In genomic region chr9:23380171-23380835, GRCm38 (mm10) we compare ENCODE assay signal across 19 mouse cellular contexts.
DNase-seq lines count a peak whose midpoint lies in the region; ATAC-seq and TF ChIP-seq lines count a peak whose summit lies in the region.
"Had no signal": no experiment of that assay in that cellular context is flagged by ENCODE, and none has a peak within 500 bp of the region (broad histone marks: within the 10 kb centered on the region; RNA-seq: fewer than 3 reads in every experiment).

No protein-coding gene starts in this region.

- H3K9me3 ChIP-seq in hindbrain, embryonic 10.5 days, result no peaks in the 10 kb centered on the region
- no peaks in the 10 kb centered on the region for H3K9me3 ChIP-seq in hindbrain, postnatal 0 days (ENCODE audit: low read length)
- H3K9me3 ChIP-seq in CH12.LX (replicated peaks; ENCODE audit: low read length), result no peaks in the 10 kb centered on the region
- H3K9me3 ChIP-seq in forebrain, embryonic 13.5 days (replicated peaks), result no peaks in the 10 kb centered on the region
- H3K9me3 ChIP-seq: embryonic facial prominence, embryonic 12.5 days; heart, embryonic 12.5 days; limb, embryonic 15.5 days had no signal

- peaks cover 44% of the 10 kb centered on the region for H3K4me1 ChIP-seq in hindbrain, embryonic 10.5 days (replicated peaks)
- peaks cover 7% of the 10 kb centered on the region; the same call in 1 of the 2 replicates for H3K4me1 ChIP-seq in hindbrain, postnatal 0 days (ENCODE audit: insufficient read depth, low read length)
- H3K4me1 ChIP-seq in CH12.LX (ENCODE audit: control insufficient read depth in 1 of 2, insufficient read depth in 2 of 2), result peaks cover 13 to 62% of the 10 kb centered on the region in 2 experiments; a peak in 3 of 4 replicates
- H3K4me1 ChIP-seq in forebrain, embryonic 13.5 days, result peaks cover 65% of the 10 kb centered on the region

- no peak for TF ChIP-seq POLR2A in CH12.LX (IDR thresholded peaks at IDR 0.05; ENCODE audit: low read depth, low read length)

- no peak overlapping the region for H3K4me3 ChIP-seq in hindbrain, embryonic 10.5 days
- no peak overlapping the region for H3K4me3 ChIP-seq in hindbrain, postnatal 0 days (ENCODE audit: low read length)
- H3K4me3 ChIP-seq in C2C12 (ENCODE audit: insufficient read depth, poor library complexity, severe bottlenecking) (no peak overlapping the region), CH12.LX (replicated peaks in 1 of 3; ENCODE audit: low read depth in 2 of 3, low read length in 2 of 3, poor library complexity in 1 of 3) (no peak overlapping the region)
- H3K4me3 ChIP-seq in forebrain, embryonic 13.5 days, result no peak overlapping the region
- H3K4me3 ChIP-seq: embryonic facial prominence, embryonic 12.5 days; gastrocnemius, adult 2 months; heart, embryonic 12.5 days; limb, embryonic 15.5 days had no signal

- H3K27me3 ChIP-seq in hindbrain, embryonic 10.5 days (ENCODE audit: insufficient read depth, poor library complexity, severe bottlenecking), result no peaks in the 10 kb centered on the region
- no peaks in the 10 kb centered on the region for H3K27me3 ChIP-seq in hindbrain, postnatal 0 days (ENCODE audit: insufficient read depth, low read length)
- H3K27me3 ChIP-seq in C2C12 (ENCODE audit: control insufficient read depth, insufficient read depth, insufficient read length) (no peaks in the 10 kb centered on the region), CH12.LX (replicated peaks) (no peaks in the 10 kb centered on the region)
- H3K27me3 ChIP-seq in forebrain, embryonic 13.5 days, result no peaks in the 10 kb centered on the region
- H3K27me3 ChIP-seq: embryonic facial prominence, embryonic 12.5 days; heart, embryonic 12.5 days; limb, embryonic 15.5 days had no signal

- H3ac ChIP-seq in C2C12 (ENCODE audit: control insufficient read depth, insufficient read length, low read depth), result no peak overlapping the region

- H3K79me2 ChIP-seq in C2C12 (ENCODE audit: control insufficient read depth, insufficient read depth) (no peaks in the 10 kb centered on the region), CH12.LX (replicated peaks; ENCODE audit: control insufficient read depth, extremely low read depth, insufficient read depth, poor library complexity, severe bottlenecking) (no peaks in the 10 kb centered on the region)

- TF ChIP-seq RAD21 in CH12.LX (IDR thresholded peaks at IDR 0.05; ENCODE audit: low read depth, low read length), result no peak

- no peaks in the 10 kb centered on the region for H3K79me3 ChIP-seq in C2C12 (ENCODE audit: low read depth)

- no peak overlapping the region for H3K4me2 ChIP-seq in hindbrain, postnatal 0 days (ENCODE audit: low read depth, low read length)
- H3K4me2 ChIP-seq in CH12.LX (ENCODE audit: insufficient read depth, low read depth, poor library complexity, severe bottlenecking), result peak overlapping the region; percentile 89
- no peak overlapping the region for H3K4me2 ChIP-seq in forebrain, embryonic 13.5 days
- H3K4me2 ChIP-seq: embryonic facial prominence, embryonic 12.5 days; heart, embryonic 12.5 days; limb, embryonic 15.5 days had no signal

- ATAC-seq in hindbrain, postnatal 0 days, result no peak
- ATAC-seq in forebrain, embryonic 13.5 days, result no peak
- ATAC-seq: CD4-positive, CD25-positive, alpha-beta regulatory T cell, adult 4 months had no signal

- in situ Hi-C loops in CH12.LX (cut with MboI; ENCODE audit: low pct_ligation_motif_present, low pct_unique_long_range_greater_than_20kb, low sequenced_read_pairs), result no loop called here

- 48% methylated on average over 5 of the region's 5 CpGs for WGBS in hindbrain, embryonic 10.5 days
- WGBS in hindbrain, postnatal 0 days, result 40% methylated on average over 5 of the region's 5 CpGs
- 12% methylated on average over 5 of the region's 5 CpGs for WGBS in forebrain, embryonic 13.5 days

- H3K9ac ChIP-seq in hindbrain, postnatal 0 days (replicated peaks; ENCODE audit: low read length), result no peak overlapping the region
- H3K9ac ChIP-seq in CH12.LX (ENCODE audit: insufficient read depth, low read depth), result peak overlapping the region; percentile 21; the same call in 1 of the 2 replicates
- no peak overlapping the region for H3K9ac ChIP-seq in forebrain, embryonic 13.5 days
- H3K9ac ChIP-seq: embryonic facial prominence, embryonic 12.5 days; heart, embryonic 12.5 days; limb, embryonic 15.5 days had no signal

- TF ChIP-seq CTCF in hindbrain, postnatal 0 days (IDR thresholded peaks at IDR 0.05; ENCODE audit: low read depth), result no peak
- TF ChIP-seq CTCF in C2C12 (IDR thresholded peaks at IDR 0.05; ENCODE audit: control insufficient read depth, insufficient read depth, insufficient read length), result no peak
- no peak for TF ChIP-seq CTCF in CH12.LX (conservative IDR thresholded peaks at IDR 0.05 in 1 of 2, IDR thresholded peaks at IDR 0.05 in 1 of 2; ENCODE audit: low read depth in 2 of 2, low read length in 2 of 2)

- H3K27ac ChIP-seq in hindbrain, embryonic 10.5 days, result peak overlapping the region; percentile 83
- H3K27ac ChIP-seq in hindbrain, postnatal 0 days, result no peak overlapping the region
- H3K27ac ChIP-seq in CH12.LX (ENCODE audit: insufficient read depth, low read depth), result peak overlapping the region; percentile 52
- peak overlapping the region; percentile 92 for H3K27ac ChIP-seq in forebrain, embryonic 13.5 days
- H3K27ac ChIP-seq: embryonic facial prominence, embryonic 12.5 days; gastrocnemius, adult 2 months; limb, embryonic 15.5 days had no signal

- DNase-seq in hindbrain, embryonic 10.5 days (ENCODE audit: low spot score), result peak; percentile 20
- no peak for DNase-seq in hindbrain, postnatal 0 days (ENCODE audit: low spot score)
- peak; percentile 57 for DNase-seq in CH12.LX (ENCODE audit: extremely low read depth)
- no peak for DNase-seq in frontal cortex, postnatal 10 days (ENCODE audit: low spot score in 2 of 2)
- no peak for DNase-seq in gastrocnemius, adult 8-10 months (ENCODE audit: low spot score in 2 of 2)
- DNase-seq: adrenal gland, adult 8-10 months; cerebellum, adult 11 months; cerebellum, postnatal 14 days; gastrocnemius, adult 2 months; kidney, adult 9 months; kidney, postnatal 36 days; lung, postnatal 10 days; thymus, postnatal 25 days had no signal

- dilution Hi-C loops in CH12.LX (cut with MboI; ENCODE audit: extremely low pct_ligation_motif_present, extremely low pct_unique_long_range_greater_than_20kb, low sequenced_read_pairs), result no loop called here

- H3K36me3 ChIP-seq in hindbrain, embryonic 10.5 days, result no peaks in the 10 kb centered on the region
- no peaks in the 10 kb centered on the region for H3K36me3 ChIP-seq in hindbrain, postnatal 0 days (ENCODE audit: insufficient read depth, low read length)
- no peaks in the 10 kb centered on the region for H3K36me3 ChIP-seq in C2C12 (ENCODE audit: control insufficient read depth, insufficient read depth)
- no peaks in the 10 kb centered on the region for H3K36me3 ChIP-seq in CH12.LX (replicated peaks in 1 of 2; ENCODE audit: control insufficient read depth in 1 of 2, insufficient read depth in 1 of 2, low read length in 1 of 2)
- no peaks in the 10 kb centered on the region for H3K36me3 ChIP-seq in forebrain, embryonic 13.5 days (ENCODE audit: poor library complexity, severe bottlenecking)
- H3K36me3 ChIP-seq: embryonic facial prominence, embryonic 12.5 days; heart, embryonic 12.5 days; limb, embryonic 15.5 days had no signal

- no peak for TF ChIP-seq EP300 in CH12.LX (IDR thresholded peaks at IDR 0.05; ENCODE audit: low read length)

TF ChIP-seq in C2C12, 6 proteins besides CTCF, POLR2A, EP300 and RAD21:
- TF ChIP-seq USF1 (IDR thresholded peaks at IDR 0.05; ENCODE audit: low read depth) (peak; percentile 43), MYOD1 (IDR thresholded peaks at IDR 0.05; ENCODE audit: control insufficient read depth, insufficient read length, low read depth) (no peak), MAX (IDR thresholded peaks at IDR 0.05) (no peak), FOSL1 (IDR thresholded peaks at IDR 0.05; ENCODE audit: insufficient read depth, low read length, poor library complexity, severe bottlenecking) (no peak), MYOG (IDR thresholded peaks at IDR 0.05; ENCODE audit: control insufficient read depth, extremely low read depth, insufficient read length) (no peak), CEBPB (IDR thresholded peaks at IDR 0.05; ENCODE audit: low read depth) (no peak)

TF ChIP-seq in CH12.LX, 34 proteins besides CTCF, POLR2A, EP300 and RAD21:
- no peak for TF ChIP-seq TCF12 (IDR thresholded peaks at IDR 0.05; ENCODE audit: low read depth, low read length)
- TF ChIP-seq USF2 (conservative IDR thresholded peaks at IDR 0.05; ENCODE audit: low read depth, low read length), result peak; percentile 51; the same call in 1 of the 2 replicates
- no peak for TF ChIP-seq SIN3A (IDR thresholded peaks at IDR 0.05; ENCODE audit: low read length)
- TF ChIP-seq KAT2A (IDR thresholded peaks at IDR 0.05; ENCODE audit: insufficient replicate concordance, low read length), result no peak
- no peak for TF ChIP-seq POLR2AphosphoS2 (IDR thresholded peaks at IDR 0.05; ENCODE audit: low read depth, low read length)
- TF ChIP-seq BHLHE40 (IDR thresholded peaks at IDR 0.05; ENCODE audit: low read depth, low read length), result peak; percentile 56
- TF ChIP-seq USF1 (IDR thresholded peaks at IDR 0.05; ENCODE audit: low read depth, low read length), result peak; percentile 44
- TF ChIP-seq ZNF384 (IDR thresholded peaks at IDR 0.05; ENCODE audit: low read depth, low read length), result peak; percentile 53
TF ChIP-seq in CH12.LX: peak in this region for 4.

Comparison
In these comparisons a context has a peak if more than half of its experiments do, and no peak if none do; other contexts are left out.
1. DNase-seq: peak in hindbrain, embryonic 10.5 days (single experiment) and CH12.LX (single experiment); none in hindbrain, postnatal 0 days (single experiment), frontal cortex, postnatal 10 days (0 of 2) and gastrocnemius, adult 8-10 months (0 of 2).